Mouse (Mus musculus) kidney, adult 18-20 months (tissue): ENCODE measurements around the gene Gdf7.

Experiments used
- DNase-seq: peaks from one replicate; pipeline ENCODE4 v3.0.0; 2021

Gene Gdf7

DNA sequence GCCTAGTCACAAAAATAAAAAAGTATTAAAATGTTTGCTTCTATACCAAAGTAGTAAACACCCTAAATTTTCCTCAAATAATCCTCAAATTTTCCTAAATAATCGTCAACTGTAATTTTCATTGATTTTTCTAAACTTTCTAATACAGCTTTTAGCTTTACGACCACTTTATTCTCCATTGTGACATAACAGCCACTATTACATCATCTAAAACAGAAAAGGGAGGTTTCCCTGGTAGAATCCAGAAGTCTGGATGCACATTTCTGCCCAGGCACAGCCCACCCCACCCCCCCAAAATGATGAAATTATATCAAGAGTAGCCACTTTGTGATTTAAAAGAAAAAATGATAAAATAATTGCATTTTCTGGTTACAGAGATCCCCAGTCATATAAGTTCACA is 5.6 kb downstream of the Gdf7 start:
- DNase-seq = no peak

DNA sequence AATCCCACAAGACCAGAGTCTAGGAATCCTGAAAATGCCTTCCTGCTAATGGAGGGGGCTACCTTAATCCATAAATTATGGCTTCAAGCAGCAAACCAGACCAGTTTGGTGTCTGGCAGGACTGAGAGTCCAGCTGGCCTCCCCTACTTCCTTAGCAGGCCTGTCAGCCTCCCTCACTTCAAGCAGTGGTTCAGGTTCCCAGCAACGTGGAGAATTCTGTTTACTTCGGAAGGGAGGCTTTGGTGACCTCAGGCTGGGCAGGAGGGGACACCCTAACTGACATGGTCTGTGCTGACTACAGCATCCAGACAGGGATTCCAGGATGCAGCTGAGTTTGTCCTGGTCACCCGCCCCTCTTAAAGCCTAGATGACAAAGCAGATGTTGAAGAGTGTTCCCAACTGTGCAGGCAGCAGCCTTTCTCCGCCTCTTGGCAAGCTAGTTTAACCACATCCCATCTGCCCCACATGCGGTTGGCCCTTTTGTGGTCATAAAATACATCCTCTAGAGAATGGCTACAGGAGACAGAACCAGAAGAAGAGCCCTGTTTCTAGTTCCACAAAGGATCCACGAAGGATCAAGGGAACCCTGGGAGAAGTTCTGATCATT is 6.3 kb downstream of the Gdf7 start:
- DNase-seq = no peak

DNA sequence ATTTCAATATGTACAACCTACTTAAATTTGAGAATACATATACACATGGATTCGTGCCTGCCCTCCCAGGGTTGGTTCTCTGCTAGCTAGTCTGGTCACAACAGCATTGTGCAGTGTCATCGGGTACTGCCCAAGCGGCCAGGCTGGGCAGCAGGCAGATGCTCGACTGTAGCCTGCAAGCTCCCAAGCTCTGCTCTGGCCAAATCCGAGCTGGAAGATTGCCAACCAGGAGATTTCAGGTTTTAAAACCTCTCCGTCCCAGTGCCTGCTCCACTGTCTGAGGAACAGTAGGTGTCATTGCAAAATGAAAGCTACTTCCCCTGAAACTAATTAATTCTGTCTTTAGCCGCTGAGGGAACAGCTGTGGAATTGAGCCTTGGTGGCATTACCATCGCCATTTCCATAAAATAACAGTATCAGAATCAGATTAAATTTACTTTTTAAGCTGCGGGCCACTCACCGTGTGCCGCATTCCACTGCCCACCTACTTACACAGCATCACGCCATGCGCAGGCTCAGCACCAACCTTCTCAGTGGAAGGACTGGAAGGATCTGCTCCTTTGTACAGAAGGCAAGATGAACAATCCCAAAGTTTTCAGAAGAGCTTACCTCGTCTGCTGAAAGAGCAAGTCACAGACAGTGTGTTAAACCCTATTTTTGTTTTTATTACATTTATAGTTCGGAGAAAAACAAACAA is 10.4 kb downstream of the Gdf7 start:
- no peak for DNase-seq

DNA sequence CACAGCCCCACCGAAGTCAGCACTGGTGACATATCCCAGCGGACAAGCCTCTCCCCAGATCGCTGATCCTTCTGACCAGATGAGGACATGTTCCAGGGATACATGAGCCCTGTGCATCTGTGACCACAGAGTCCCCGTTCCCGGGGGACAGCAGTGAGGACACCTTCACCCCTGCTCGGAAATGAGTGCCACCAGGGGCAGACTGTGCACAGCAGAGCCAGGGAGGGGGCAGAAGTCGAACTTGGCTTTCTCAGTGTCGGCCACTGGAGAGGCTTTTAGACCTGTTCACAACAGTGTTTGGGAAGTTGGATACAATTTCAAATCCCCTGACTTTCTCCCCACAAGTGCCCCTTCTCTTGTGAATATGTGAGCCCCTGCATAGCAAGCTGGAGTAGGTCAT is 12.3 kb downstream of the Gdf7 start:
- DNase-seq = no peak

DNA sequence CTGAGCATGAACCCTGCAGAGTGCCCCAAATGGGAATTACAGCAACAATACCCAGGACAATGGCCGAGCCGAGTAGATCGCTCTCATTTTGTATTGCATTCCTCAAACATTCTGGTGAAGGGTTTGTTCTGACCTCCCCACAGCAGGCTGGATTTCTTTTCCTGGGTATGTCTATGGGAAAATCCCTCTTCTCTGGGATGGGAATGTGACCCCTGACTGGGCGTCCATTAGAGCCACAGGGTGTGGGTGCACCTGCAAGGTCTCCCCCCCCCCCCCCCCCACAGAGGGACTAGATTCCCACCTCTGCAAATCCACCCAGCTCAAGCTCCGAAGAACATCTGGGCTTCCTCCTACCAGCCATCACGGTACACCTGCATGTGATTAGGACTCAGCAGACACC is 12.7 kb downstream of the Gdf7 start:
- no peak for DNase-seq

DNA sequence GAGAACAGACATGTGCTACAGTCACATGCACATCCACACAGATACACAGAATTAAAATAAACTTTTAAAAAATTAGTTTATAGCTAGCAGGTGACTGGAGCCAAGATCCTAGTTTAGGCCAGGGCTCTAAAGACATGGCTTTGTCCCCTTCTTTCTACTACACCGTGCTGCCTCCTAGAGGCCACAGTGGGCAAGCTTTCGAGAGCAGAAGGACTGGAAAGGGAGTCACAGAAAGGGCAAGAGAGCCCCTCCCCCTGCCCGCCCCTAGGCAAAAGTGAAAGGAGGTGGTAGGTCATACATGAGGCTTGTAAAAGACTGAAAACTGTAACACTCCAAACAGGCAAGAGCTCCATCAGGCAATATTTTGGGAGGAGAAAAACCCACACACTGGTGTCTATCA is 13.8 kb downstream of the Gdf7 start:
- no peak for DNase-seq

DNA sequence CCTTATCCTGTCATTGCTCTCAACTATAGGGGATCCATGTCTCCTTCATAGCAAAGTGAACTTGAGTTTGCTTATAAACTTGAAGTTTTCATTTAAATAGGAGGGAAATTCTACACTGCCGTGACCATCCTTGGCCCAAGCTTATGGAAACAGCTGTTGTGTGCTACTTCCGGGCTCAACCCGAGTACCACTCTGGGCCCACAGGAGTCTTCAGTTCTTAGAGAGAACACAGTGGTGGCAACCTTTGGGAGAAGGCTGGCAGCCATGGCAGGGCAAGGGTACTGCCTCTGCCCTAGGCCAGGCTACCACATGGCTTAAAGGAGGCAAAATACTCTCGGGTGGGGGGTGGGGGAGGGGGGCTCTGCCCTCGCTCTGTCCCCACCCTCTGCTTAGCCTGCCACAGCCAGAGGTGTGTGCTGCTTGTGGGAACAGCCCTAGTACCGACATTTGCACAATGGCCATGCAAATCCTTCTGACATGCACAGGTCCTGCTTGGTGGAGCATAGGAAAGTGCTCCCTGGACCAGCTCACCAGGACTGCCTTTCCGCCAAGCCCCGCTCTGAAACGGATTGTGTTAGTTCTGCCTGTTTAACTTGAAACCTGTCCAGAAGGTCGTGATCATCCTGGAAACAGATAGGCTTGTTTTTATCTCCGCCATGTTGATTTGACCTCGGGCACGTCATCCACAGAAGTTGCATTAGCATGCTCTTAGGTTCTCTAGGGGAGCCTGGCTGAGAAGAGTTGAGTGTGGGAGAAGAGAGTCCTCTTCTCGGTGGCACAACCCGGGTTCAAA is 20.3 kb downstream of the Gdf7 start:
- DNase-seq = no peak

DNA sequence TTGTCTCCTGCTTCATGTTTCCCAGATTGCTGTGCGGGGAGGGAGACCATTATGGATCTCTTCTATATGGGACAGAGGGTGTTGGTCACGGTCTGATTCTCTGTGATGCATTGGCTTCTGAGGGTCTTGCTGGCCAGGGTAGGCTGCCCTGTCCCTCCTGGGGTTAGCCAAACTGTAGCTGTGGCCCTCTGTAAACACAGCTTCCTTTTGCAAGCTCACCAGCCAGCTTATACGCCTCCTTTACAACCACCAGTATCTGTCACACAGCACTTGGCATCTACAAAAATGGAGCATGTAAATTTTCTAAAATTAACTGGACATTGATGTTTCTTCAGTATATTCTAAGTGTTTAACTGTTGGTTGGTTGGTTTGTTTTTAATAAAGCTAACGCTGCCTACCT is 26.3 kb downstream of the Gdf7 start:
- DNase-seq = no peak

DNA sequence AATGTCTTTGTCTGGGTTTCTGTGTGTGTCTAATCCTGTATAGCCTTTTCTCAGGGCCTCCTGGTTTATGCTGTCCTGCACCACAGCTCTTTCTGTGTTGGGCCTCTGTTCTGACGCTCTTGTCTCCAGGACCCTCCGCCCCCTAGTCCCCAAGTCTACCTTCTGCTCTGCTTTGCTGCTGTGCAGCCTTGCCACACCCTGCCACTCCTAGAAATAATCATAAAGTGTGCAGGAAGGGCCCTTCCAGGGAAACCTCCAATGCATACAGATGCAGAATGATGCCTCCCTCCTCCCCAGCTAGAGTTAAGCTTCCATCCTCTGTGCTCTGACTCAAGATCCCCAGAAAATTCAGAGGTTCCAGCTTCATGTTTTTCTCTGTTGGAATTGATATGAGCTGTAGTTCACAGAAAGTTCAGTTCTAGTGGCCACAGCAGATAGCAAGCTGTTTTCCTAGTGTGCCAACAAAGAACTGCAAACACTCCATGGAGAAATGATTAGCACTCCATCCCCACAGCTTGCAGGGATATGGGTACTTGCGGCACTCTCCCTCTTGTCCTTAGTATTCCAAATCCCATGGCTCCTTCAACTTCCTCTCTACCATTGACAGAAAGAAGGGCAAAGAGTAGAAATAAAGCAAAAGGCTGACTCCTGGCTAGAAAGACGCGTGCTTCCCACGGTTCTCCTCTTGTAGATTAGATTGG is 28.1 kb downstream of the Gdf7 start:
- DNase-seq = no peak

DNA sequence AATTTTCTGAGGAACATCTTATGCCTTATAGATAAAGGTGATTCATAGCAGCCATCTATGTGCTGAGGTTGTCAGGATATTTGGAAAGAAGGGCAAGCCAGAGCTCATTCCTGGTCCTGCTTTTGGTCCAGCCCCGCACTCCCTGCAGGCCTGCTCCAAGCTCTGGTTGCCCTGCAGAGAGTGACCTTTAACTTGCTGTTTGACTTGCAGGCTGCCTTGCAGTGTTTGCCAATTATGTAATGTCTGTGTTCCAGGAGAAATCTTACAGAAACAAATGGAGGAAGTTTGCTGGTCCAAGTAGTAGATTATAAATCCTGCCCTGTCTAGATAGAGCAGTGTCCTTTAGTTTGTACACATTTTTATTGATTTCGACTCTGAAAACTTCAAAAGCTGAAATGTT is 30.3 kb downstream of the Gdf7 start:
- DNase-seq = no peak

DNA sequence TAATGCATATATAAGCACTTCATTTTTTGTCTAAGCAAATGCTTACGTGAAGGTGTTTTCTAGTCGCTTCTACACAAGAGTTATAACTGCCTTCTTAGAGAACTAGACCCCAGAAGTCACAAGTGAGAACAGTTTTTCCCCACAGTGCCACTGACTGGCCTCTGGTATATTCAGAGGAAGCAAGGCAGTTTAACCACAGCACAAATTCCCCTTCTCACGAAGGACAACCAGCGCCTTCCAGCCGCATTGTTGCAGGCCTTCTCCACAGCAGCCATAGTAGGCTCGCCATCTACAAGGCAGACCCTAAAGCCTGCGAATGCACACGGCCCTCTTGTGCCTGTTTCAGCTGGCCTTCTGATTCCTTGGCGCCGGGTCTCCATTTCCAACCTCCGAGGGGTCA is 32.1 kb downstream of the Gdf7 start:
- no peak for DNase-seq

DNA sequence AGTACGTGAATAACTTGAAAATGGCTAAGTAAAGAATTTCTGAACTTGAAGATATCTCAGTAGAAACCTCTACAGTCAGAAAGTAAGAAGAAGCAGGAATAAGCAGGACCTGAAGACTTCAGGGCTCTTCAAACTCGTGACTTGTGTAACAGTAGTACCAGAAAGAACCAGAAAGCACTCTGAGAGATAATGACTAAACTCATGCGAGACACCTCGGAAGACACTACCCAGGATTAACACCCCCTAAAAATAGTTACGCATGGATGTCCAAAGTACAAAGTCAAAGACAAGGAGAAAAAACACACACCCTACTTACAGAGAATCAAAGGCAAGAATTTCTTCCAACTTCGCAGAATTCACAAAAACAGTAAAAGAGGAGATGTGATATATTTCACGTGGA is 35.4 kb downstream of the Gdf7 start:
- DNase-seq = no peak

DNA sequence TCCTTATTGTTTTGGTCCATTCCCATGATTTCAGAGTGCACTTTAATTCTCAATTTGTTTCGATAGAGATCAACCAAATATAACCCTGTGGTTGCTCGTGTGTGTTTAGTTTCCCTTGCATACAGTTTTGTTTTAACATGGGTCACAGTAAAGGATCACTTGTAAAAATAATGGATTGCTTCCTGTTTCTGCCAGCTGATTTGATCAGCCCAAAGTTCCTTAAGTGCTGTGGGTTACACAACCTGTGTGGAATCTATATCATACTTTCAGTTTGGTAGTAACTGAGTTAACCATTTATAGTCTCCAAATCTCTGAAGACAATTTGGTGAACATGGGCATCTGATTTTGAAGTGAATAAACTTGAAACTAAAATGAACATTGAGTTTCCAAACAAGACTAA is 41.5 kb downstream of the Gdf7 start:
- no peak for DNase-seq
